Mouse (Mus musculus) heart, postnatal 36 days (tissue): ENCODE data around the gene Hrc. TPM values are rescaled to one million over a fixed set of nuclear protein-coding genes. Genes with fewer than 3 reads are reported as not detected.
"Not testable (repeated sequence)": the region's sequence is repeated elsewhere in the genome, so short reads cannot be mapped to it uniquely, and the experiment has no call there.

Source experiments
- DNase-seq, 2 experiments: peaks; one replicate each; pipeline ENCODE4 v3.0.0; 2021 to 2022
- intact Hi-C: fragments of 180-260 bp; cut with DNase I; formaldehyde crosslinking; loops from one replicate; pipeline ENCODE4 v1.15.1; 2025
- total RNA-seq, 2 experiments: library from RNA; stranded (reverse); gene quantifications; 2 replicates each; pipeline ENCODE4 v1.2.3; 2021

The Hrc gene
- total RNA-seq, 2 experiments from 2014 or later: 842 to 873 TPM

- peak in 1 of 2 experiments; percentile 51 for DNase-seq
- intact Hi-C loops: loop anchor here (2.0 kb wide), 1 partner anchor 36 kb away; no protein-coding TSS in a partner anchor
Observed at GRCm38 (mm10) chr7:45332685-45333425, 2.2 kb upstream of the Hrc start.

- intact Hi-C loops: loop anchor here (2.0 kb wide), 1 partner anchor 35 kb away; no protein-coding TSS in a partner anchor
Observed at GRCm38 (mm10) chr7:45333431-45333982, 1.6 kb upstream of the Hrc start, which contains the start of gene Trpm4. Gene Trpm4 (minus strand): TSS chr7:45333780.

GRCm38 (mm10) chr7:45334605-45335004 lies 485 bp upstream of the Hrc start:
- intact Hi-C loops: no loop called here
- DNase-seq: no peak

More at GRCm38 (mm10) chr7:45333431-45333982, 1.6 kb upstream of the Hrc start, which contains the start of gene Trpm4:
- peak; percentile 91 to 92 for DNase-seq

- no peak for DNase-seq
- intact Hi-C loops: no loop called here
Observed at GRCm38 (mm10) chr7:45336319-45336718, 1.2 kb downstream of the Hrc start.

GRCm38 (mm10) chr7:45337469-45337868 lies 2.4 kb downstream of the Hrc start:
- DNase-seq: no peak
- intact Hi-C loops: no loop called here

- DNase-seq: no peak
- intact Hi-C loops: no loop called here
Observed at GRCm38 (mm10) chr7:45338161-45338911, 3.2 kb downstream of the Hrc start.

GRCm38 (mm10) chr7:45339410-45340065 lies 4.4 kb downstream of the Hrc start:
- intact Hi-C loops: loop anchor here (2.0 kb wide), 1 partner anchor 31 kb away; no protein-coding TSS in a partner anchor
- peak; percentile 61 to 73 for DNase-seq

GRCm38 (mm10) chr7:45340066-45340442 lies 5.0 kb downstream of the Hrc start:
- DNase-seq: peak in 1 of 2 experiments; percentile 10
- intact Hi-C loops: loop anchor here (2.0 kb wide), 1 partner anchor 31 kb away; no protein-coding TSS in a partner anchor

GRCm38 (mm10) chr7:45340669-45341068 lies 5.6 kb downstream of the Hrc start:
- intact Hi-C loops: loop anchor here (2.0 kb wide), 1 partner anchor 32 kb away; no protein-coding TSS in a partner anchor
- peak; percentile 34 to 35 for DNase-seq

GRCm38 (mm10) chr7:45341303-45341702 lies 6.2 kb downstream of the Hrc start:
- peak; percentile 64 to 70 for DNase-seq
- intact Hi-C loops: loop anchor here (2.0 kb wide), 1 partner anchor 33 kb away; no protein-coding TSS in a partner anchor

GRCm38 (mm10) chr7:45342081-45342480 lies 7.0 kb downstream of the Hrc start:
- no peak for DNase-seq
- intact Hi-C loops: no loop called here

GRCm38 (mm10) chr7:45343543-45343942 lies 8.5 kb downstream of the Hrc start:
- DNase-seq: no peak
- intact Hi-C loops: no loop called here

- no peak for DNase-seq
- intact Hi-C loops: no loop called here
Observed at GRCm38 (mm10) chr7:45346905-45347304, 11.8 kb downstream of the Hrc start.

GRCm38 (mm10) chr7:45353041-45353440 lies 18.0 kb downstream of the Hrc start:
- intact Hi-C loops: no loop called here

GRCm38 (mm10) chr7:45355318-45356020 lies 20.4 kb downstream of the Hrc start:
- intact Hi-C loops: no loop called here
- no peak for DNase-seq

More at GRCm38 (mm10) chr7:45353041-45353440, 18.0 kb downstream of the Hrc start:
- DNase-seq: no peak

- DNase-seq: no peak
- intact Hi-C loops: no loop called here
Observed at GRCm38 (mm10) chr7:45356087-45356486, 21.0 kb downstream of the Hrc start.

- intact Hi-C loops: not testable (repeated sequence)
Observed at GRCm38 (mm10) chr7:45359081-45359480, 24.0 kb downstream of the Hrc start.

GRCm38 (mm10) chr7:45360404-45361125 lies 25.5 kb downstream of the Hrc start:
- no peak for DNase-seq
- intact Hi-C loops: no loop called here

More at GRCm38 (mm10) chr7:45359081-45359480, 24.0 kb downstream of the Hrc start:
- DNase-seq: not testable (repeated sequence)

- intact Hi-C loops: no loop called here
- peak; percentile 49 to 52 for DNase-seq
Observed at GRCm38 (mm10) chr7:45361243-45361804, 26.2 kb downstream of the Hrc start.
